Mouse (Mus musculus) liver (tissue): ENCODE measurements at regions not wholly inside any gene's neighbourhood (a gene's known extent, or its start where the extent isn't known, plus 50 kb on each side); places are given as distances from the start of the nearest gene placed in this dataset.

Source experiments
- DNase-seq: peaks from one replicate; pipeline ENCODE4 v3.0.0-alpha.2; 2020; ENCODE audit warnings: mixed read lengths

DNA sequence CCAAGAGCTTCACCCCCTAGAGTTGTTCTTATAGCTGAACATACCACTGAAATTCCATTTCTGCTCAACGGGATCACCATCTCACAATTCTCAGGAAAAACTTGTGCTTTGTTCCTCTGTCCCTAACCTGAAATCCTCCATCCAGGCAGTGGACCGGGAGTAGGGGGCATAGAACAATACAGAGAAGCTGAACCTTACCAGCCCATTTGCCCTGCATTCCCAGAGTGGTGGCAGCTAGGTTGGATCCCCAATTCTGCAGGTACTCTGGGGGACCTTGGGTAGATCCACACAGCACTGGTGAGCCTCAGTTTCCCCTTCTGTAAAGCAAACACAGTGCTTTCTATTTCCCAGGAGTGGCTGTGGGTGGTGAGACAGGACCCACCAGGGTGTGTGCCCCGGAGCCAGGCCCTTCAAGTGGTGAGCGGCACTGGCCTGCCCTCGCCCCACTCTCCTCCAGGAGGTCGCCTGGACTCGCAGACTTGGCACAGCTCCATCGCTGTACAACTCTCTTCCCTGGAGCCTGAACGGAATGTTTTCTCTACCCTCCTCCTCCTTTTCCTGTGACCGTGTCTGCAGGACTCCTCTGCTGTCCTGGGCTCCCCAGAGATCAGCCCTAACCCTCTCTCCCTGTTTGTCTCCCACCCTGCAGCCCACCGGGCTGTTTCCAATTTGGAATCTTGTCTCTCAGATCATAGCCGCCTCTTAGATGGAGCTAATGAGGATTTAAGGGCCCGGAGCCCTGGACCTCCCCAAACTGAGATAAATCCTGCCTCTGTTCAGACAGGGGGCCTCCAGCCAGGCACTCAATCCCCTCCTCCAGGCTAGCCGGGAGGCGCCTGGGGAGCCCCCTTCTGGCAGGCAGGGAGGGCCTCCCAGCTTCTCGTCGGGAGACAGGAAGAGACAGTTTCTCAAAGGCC is 52.3 kb upstream of the Cux1 start:
- DNase-seq, result peak; percentile 52

DNA sequence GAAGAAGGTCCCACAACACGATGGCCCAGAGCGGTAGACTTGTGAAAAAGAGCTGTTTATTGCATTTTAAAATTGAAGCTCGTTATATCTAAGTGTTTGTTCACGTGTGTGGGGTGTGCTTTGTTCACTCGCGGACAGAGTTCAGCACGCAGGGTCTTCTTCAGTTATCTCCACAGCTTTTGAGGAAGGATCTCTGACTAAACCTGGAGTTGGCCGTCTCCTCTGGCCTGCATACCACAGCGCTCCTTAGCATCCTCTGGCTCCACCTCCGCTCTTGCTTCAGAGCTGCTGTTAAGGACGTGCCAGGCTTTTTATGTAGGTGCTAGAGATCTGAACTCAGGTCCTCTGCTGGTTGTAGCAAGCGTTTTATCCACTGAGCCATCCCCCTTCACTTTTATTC is 52.9 kb upstream of the Cux1 start:
- DNase-seq, result no peak

DNA sequence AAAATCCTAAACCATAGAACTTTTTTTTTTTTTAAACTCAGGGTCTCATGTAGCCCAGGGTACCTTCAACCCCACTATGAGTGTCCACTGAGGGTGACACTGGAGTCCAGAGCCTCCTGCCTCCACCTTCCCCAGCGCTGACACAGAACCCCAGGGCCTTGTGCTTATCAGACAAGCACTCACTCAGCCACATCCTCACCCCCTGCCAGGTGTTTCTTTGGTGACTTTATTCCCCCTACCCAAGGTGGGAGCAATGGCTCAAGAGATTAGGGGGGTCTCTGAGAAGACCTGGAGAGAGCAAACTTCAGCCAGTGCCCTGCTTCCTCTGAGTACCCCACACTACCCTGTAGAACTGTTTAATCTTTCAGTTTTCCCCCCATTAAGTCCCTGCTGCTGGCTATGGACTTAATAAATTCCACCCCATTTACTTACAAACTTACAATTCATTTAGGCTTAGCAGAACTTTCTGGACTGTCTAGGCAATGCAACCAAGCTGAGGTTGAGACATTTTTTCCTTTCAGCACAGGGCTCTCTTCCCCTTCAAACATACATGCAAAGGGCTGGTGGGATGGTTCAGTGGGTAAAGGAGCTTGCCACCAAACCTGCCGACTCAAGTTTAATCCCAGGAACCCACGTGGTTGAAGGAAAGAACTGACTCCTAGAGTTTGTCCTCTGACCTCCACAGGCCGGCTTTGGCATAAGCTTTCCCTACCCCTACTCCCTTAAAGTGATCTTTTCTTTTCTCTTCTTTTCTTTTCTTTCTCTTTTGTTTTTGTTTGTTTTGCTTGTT is 54.2 kb upstream of the Cux1 start:
- DNase-seq, result no peak

DNA sequence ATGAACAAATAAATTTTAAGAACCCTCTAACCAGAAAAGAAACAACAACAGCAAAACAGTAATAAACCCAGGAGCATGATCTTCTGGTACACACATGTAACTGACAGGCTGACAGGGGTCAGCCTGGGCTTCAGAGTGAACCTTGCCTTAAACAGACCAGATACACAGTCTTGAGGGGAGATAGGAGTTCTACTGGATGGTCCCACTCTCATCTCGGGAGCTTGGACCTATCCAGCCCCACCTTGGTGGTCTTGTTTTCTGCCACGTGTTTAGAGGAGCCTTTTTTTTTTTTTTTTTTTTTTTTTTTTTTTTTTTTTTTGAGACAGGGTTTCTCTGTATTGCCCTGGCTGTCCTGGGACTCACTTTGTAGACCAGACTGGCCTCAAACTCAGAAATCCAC is 54.9 kb upstream of the Cux1 start:
- no peak for DNase-seq

DNA sequence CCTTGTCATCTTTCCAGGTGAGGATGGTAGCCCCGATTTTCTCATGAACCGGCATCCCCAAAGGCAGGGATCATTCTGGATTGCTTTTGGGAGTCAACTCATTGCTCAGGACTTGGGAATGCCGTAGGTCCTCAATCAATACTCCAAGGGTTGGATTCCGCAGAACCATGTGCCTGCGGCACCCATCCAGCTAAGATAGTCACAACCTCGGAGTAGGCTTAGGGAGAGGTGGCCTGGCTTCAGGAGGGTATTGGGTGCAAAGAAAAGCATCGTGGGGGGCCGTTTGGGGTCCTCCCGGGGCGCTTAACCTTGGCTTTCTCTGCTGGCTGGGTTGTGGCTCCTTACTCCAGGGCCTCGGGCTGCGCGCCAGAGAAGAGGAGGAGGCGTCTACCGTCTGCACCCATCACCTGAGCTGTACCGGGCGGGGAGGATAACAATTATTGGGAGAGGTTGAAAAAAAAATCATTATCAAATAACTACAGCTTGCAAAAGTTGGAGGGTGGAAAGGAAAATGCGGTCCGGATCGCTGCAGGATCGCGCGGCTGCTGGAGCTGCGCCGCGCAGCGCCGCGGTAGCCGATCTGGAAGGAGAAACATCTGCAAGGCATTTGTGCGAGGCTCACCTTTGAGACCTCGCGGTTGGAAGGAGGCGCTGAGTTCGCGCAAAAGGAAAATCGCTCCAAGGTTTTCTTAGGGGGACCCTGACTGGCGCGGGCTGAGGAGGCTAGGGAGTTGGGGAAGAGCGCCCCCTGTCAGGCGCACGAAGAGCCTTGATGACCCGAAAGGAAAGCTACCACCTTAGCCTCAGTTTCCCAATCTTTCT is 55.6 kb upstream of the Cux1 start:
- peak; percentile 79 for DNase-seq

DNA sequence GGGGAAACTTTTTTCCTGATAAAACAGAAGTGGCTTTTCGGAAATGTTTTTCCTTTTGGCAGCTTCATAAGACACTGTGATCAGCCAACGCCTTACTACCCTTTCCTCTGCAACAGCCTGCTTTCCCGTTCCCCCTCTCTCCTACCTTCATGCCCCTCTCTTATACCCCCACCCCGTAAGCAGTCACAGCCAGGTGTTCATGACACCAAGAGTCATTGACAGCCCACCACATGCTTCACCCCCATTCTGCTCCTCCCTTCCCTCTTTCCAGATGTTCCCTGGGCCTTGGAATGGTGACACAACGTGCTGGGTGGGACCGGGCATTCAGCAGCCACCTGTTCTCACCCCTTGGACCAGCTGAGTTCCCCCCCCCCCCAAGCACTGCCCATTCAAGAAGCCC is 56.5 kb upstream of the Cux1 start:
- no peak for DNase-seq

DNA sequence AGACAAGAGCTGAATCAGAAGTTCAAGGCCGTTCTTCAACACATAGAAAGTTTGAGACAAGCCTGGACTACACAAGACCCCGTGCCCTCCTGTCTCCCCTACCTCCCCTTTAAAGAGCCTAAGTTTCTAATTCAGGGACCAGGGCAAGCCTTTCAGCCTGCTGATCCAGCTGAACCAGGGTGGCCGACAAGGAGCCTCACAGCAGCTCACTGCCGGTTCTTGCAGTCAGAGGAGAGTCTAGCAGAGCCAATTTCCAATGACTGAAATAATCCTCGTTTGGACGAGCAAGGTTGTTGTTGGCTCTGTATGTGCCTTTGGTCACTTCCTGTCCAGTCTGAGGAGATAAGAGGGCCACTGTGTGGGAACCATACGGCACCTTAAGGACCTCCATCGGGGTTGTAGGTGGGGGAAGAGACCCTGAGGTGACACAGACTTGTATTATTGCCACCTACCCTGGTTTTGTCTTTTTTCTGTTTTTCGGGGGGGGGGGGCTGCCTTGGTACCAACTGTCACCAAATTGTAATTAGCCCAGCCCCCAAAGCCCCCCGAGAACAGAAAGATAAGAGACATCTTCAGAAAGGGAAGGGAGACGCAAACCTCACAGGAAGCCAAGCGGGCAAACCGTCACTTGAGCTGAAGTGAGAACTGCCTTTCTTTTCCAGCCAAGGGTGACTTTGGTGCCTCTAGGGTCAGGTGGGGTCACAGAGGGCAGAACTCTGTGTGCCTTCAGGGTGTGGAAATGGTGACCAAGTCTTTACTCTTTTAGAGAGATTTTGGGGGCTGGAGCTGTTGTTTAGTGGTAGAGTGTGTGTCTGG is 58.1 kb upstream of the Cux1 start:
- peak; percentile 32 for DNase-seq

DNA sequence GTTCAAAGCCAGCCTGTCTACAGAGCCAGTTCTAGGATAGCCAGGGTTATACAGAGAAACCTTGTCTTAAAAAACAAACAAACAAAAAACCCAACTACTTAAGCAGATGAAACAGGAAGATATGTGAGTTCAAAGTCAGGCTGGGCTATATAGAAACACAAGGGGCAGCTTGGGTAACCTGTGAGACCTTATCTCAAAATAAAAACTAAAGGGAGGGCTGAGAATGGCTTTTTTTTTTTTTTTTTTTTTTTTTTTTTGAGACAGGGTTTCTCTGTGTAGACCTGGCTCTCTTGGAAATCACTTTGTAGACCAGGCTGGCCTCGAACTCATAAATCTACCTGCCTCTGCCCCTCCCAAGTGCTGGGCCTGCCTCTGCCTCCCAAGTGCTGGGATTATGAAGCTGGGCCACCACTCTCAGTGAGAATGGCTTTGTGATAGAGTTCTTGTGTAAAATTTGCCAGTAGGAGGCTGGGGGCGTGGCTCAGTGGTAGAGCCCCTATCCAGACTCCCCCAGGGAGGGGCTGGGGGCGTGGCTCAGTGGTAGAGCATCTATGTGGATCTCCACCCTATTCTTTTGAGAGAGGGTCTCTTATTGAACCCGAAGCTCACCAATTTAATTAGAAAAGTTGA is 59.0 kb upstream of the Cux1 start:
- peak; percentile 58 for DNase-seq

DNA sequence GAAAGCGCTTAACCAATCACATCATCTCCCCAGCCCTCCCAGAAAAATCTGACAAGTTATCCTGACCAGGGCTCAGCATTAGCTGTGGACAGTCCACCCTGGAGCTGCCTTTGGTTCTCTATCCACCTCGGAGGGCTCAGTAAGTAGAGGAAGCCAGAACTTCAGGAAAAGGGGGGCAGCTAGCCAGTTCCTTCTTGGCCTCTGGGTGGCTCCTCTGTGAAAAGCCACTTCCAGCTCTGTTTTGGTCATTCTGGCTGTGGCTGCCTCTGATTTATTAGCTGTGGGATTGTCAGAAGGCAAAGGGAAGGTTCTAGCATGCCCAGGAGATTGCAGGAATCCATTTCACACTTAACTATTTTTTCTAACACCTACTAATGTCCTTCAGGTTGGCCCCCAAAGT is 59.6 kb upstream of the Cux1 start:
- DNase-seq, result no peak

DNA sequence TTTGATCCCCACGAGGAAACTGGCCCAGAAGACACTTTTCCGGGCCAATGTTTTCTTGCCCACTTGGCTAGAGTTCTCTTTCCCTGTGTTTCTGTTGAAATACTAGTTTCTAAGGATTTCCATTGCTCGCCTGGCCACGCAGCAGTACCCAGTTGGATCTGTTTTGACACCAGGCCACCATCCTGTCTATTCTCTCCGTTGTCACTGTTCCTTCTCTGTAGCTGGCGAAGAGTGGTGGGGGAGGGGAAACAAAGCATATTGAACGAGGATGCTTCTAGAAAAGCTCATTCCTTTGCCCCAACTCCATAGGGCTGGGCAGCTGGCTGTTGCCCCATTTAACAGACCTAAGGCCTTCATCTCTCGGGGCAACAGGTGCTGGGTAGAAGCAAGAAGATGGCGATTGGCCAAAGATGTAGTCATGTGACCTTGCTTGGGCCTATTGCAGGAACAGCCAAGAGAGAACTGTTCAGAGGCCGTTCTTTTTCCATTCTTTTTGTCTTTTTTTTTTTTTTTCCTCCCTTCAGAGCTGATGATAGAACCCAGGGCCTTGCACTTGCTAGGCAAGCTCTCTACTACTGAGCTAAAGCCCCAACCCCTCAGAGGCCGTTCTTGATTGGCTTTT is 60.5 kb upstream of the Cux1 start:
- DNase-seq, result no peak

DNA sequence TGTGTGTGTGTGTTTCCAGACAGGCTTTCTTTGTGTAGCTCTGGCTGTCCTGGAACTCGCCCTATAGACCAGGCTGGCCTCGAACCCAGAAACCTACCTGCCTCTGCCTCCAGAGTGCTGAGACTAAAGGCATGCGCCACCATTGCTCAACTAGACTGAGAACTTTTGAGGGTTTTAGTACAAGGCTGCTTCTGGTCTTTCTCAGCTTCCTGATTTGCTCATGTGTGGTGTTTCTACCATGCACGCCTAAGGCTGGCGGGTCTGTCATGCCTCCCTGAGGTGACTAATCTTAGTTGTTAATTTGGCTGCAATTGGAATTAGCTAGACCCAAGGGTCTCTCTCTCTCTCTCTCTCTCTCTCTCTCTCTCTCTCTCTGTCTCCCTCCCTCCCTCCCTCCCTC is 61.2 kb upstream of the Cux1 start:
- no peak for DNase-seq

DNA sequence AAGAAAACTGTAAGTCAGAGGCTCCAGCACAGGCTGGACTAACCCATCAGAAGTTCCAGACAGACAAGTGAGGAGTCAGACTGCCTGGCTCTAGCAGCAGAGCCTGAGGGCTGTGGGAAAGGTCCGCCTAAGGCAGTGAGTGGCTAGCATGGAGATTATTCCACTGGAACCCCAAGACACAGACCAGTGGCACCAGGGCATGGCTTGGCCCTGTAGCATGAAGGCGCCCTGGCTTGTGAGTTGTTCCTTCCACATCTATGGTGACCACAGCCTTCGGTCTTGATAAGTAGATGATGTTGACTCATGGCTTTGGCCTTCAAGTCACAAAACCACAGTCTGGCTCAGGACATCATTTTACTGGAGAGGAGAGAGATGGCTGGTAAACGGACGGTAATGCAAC is 60.7 kb upstream of the Myl10 start:
- no peak for DNase-seq

DNA sequence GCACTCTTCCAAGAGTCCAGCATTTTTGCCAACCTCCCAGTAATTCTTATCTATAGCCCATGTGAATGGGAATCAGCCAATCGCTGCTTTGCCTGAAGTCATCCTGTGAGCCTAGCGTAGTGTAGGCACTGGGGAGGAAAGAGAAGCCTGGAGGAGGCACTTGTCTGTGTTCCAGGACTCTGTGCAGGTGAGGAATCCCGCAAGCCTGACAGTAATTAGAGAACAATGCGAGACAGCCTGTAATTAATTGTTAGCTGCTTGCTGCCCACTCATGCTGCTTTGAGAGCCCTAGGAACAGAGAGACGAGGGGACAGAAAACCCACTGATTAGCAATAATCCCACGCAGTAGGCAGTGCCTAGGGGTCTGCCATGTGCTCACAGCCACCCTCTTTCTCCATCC is 59.0 kb upstream of the Myl10 start:
- DNase-seq, result no peak

DNA sequence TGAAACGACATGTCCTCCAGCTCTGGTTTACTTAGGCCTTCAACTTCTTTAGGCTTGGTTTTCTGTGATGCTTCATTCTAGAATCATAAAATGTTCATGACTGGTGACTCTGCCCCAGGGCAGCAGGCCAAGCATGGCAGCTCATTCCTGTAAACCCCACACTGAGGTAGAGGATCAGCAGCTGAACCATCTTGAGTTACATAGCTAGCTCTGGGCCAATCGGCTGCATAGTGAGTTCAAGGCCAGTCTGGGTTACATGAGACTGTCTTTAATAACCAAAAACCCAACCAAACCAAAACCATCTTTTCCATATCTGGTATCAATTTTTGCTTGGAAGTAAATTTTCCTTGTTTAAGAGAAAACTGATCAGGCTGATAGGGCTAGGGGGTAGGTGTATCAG is 57.8 kb upstream of the Myl10 start:
- no peak for DNase-seq

DNA sequence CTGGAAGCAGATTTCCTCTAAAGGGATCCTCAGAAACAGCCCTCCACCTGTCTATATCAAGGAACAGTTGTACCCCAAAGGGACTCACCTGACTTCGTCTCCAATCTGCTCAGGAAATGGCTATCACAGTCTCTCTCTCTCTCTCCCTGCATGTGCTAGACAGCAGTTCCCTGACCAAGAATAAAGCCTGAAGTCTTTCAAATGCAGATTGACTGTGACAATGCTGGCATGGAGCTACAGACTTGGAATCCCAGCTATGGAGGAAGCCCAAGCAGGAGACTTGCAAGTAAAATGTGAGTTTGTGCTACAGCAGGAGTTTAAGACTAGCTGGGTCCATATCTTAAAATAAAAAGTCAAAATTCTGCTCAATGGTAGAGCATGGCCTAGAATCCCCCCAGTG is 56.5 kb upstream of the Myl10 start:
- DNase-seq, result no peak

DNA sequence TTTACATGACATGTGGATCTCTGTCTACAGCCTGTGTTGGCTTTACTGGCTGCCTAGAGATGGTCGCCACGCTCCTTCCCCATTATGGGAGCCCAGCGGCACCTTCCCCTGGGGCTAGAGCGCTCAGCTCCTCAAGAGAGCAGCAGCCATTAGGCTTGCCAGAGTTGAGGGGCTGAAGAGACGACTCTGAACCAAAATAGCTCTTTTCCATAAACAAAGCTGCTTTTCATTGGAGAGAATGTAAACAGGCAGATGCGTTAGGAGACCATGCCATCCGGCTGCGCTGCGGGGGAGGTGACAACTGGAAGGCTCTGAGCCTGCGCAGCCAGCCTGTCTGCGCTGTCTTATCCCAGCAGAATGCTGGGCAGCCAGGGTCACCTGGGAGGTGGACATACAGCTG is 55.1 kb upstream of the Myl10 start:
- no peak for DNase-seq

DNA sequence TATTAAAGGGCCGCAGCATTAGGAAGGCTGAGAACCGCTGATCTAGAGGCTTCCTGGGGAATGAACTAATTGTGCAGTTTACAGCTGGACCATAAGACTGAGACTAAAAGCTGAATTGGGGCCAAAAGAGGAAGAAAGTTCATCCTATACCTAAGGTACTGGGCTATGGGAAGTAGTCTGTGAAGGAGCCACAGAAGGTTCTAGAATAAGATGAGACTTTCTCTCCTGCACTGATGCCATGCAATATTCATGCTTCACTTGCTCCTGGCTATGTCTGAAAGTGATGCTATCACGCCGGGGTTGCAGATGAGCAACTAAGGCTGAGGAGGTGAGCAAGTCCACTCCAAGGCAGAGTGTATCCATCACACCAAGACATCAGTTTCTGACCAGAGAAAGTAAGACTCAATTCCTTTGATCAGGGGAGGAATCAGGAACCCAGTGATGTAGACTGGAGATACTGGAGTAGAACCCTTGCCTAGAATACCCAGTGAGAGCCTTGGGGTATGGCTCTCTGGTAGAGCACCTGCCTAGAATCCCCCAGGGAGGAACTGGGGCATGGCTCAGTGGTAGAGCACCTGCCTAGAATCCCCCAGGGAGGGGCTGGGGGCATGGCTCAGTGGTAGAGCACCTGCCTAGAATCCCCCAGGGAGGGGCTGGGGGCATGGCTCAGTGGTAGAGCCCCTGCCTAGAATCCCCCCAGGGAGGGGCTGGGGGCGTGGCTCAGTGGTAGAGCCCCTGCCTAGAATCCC is 51.9 kb upstream of the Myl10 start:
- DNase-seq, result no peak

DNA sequence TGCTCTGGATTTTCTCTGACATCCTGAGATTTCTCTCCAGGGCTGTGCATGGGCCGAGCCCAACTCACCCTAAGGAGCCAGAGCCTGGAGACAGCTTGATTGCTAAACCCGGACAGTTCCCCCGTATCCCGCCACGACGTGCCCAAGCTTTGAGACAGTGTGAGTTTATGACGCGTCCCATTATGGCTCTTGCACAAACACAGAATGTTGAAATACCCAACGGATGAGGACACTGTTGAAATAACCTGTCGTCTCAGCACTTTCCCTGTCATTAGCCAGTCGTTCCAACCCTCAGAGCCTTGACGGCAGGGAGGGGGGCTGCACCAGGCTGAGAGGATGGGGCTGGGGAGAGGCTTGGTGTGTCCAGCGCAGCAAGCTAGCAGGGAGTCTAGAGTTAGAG is 50.7 kb upstream of the Myl10 start:
- DNase-seq, result no peak
